Mouse (Mus musculus): ENCODE results near the gene Il12rb1. TPM values are rescaled to one million over a fixed set of nuclear protein-coding genes. Genes with fewer than 3 reads are reported as not detected.

The Il12rb1 gene
- polyA plus RNA-seq (2012; rRNA removed), result 48.6 and 53.4 TPM in 2 replicates

DNA sequence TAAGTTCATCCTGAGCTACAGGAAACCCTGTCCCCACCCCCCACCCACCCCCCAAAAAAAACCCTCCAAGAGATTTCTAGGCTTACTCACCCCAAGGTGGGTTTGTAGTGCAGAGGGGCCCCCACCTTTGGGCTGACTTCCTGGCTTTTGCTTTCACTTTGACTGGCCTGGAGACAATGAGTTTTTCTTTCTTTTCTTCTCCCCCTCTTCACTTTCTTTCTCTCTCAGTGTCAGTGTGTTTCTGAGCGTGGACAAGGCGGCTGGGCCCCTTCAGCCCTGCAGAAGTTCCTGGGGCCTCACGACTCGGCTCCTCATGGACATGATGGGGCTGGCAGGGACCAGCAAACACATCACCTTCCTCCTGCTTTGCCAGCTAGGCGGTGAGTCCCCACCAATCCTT, at the start of gene Il12rb1:
Gene Il12rb1 (plus strand): TSS at position 211 of the 400 bp plus-strand sequence.
- 1% methylated on average over 5 of the region's 5 CpGs for WGBS
- H3K27me3 ChIP-seq (ENCODE audit: control insufficient read depth, insufficient read depth, low read length), result no peaks in the 10 kb centered on the region
- H3K27ac ChIP-seq (ENCODE audit: control insufficient read depth, insufficient read depth, low read length), result peak within 1 kb of the TSS; percentile 85
- peak; percentile 62 for DNase-seq
- peaks cover 83% of the 10 kb centered on the region for H3K4me1 ChIP-seq (replicated peaks; ENCODE audit: control insufficient read depth, insufficient read depth, low read length)
- TF ChIP-seq CTCF (IDR thresholded peaks at IDR 0.05; ENCODE audit: borderline replicate concordance, control insufficient read depth, extremely low read depth, insufficient read depth, low read length, poor library complexity) (no peak), POLR2A (IDR thresholded peaks at IDR 0.05; ENCODE audit: control insufficient read depth, extremely low read depth, insufficient read depth, low read length, poor library complexity) (no peak)
- peak within 1 kb of the TSS; percentile 47 for H3K4me3 ChIP-seq (ENCODE audit: control insufficient read depth, insufficient read depth, low read length)
- 0 out of 2 replicates have a peak, but pooled peaks cover 3% of the 10 kb centered on the region for H3K36me3 ChIP-seq (ENCODE audit: control insufficient read depth, insufficient read depth, low read length)

DNA sequence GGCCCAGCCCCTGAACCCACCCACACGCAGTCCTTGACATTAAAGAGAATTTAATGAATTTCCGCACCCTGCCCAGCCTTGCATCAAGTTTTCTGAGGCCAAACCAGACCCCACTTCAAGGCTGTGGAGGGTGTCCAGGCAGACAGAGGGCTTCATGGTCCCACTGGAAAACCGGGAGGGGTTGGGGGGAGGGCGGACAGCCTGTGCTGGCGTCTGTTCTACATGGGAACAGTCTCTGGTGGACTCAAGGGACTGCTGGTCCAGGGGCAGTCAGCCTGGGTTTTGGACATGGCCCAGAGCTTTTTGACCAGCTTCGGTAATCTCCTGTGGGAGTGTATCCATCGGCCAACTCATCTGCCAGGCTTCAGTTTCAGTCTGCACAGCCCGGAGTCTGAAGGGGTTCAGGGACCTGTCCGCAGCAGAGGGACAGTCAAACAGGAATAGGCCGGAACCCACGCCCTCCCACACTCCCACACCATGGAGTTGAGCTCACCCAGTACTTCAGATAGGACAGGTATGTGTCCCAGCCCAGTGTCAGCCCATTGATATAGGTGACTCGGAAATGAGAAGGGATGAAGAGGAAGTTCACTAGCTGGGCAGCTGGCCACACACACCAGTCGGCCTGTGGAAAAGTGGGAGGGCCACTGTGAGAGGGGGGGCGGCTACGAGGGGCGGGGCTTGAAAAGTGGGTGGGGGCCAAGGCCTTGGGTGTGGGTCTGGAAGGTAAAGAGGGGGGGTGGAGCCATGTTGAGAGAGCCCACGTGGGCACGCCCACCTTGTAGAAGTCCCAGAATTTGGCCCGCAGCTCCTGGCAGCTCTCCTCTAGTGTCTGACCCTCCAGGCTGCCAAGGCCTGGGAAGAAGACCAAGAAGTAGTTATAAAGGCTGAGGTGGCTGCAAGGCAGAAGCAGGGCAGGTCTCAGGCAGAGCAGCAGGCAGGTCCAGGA, 49.4 kb upstream of the Il12rb1 start:
- H3K4me1 ChIP-seq (replicated peaks; ENCODE audit: control insufficient read depth, insufficient read depth, low read length), result peaks cover 23% of the 10 kb centered on the region
- no peak for DNase-seq
- H3K27me3 ChIP-seq (ENCODE audit: control insufficient read depth, insufficient read depth, low read length), result no peaks in the 10 kb centered on the region
- no peak overlapping the region for H3K27ac ChIP-seq (ENCODE audit: control insufficient read depth, insufficient read depth, low read length)
- H3K4me3 ChIP-seq (ENCODE audit: control insufficient read depth, insufficient read depth, low read length), result no peak overlapping the region
- 89% methylated on average over 19 of the region's 19 CpGs for WGBS
- TF ChIP-seq CTCF (IDR thresholded peaks at IDR 0.05; ENCODE audit: borderline replicate concordance, control insufficient read depth, extremely low read depth, insufficient read depth, low read length, poor library complexity) (no peak), POLR2A (IDR thresholded peaks at IDR 0.05; ENCODE audit: control insufficient read depth, extremely low read depth, insufficient read depth, low read length, poor library complexity) (no peak)
- no peaks in the 10 kb centered on the region for H3K36me3 ChIP-seq (ENCODE audit: control insufficient read depth, insufficient read depth, low read length)

DNA sequence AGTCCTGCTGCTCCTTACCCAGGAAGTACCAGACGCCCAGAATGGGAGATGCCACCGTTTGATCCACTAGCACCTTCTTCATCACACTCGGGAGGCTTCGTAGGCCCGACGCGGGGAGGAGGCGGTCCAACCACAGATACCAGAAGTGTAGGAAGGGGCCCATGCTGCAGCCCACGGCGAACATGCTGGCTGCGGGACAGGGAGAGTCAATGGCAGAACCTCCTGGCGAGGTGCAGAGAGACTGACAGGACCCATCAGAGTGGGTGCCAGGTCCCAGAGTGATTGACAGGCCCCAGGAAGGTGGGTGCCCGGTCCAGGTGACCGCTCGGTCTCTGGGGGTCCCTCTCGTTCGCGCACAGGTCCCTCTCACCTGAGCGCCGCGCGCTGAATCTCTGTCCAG, 47.9 kb upstream of the Il12rb1 start:
- Histone ChIP-seq H3K36me3 (ENCODE audit: control insufficient read depth, insufficient read depth, low read length) (no peaks in the 10 kb centered on the region), H3K4me3 (ENCODE audit: control insufficient read depth, insufficient read depth, low read length) (peak overlapping the region; percentile 64), H3K4me1 (replicated peaks; ENCODE audit: control insufficient read depth, insufficient read depth, low read length) (peaks cover 19% of the 10 kb centered on the region), H3K27me3 (ENCODE audit: control insufficient read depth, insufficient read depth, low read length) (no peaks in the 10 kb centered on the region), H3K27ac (ENCODE audit: control insufficient read depth, insufficient read depth, low read length) (no peak overlapping the region)
- TF ChIP-seq POLR2A (IDR thresholded peaks at IDR 0.05; ENCODE audit: control insufficient read depth, extremely low read depth, insufficient read depth, low read length, poor library complexity) (no peak), CTCF (IDR thresholded peaks at IDR 0.05; ENCODE audit: borderline replicate concordance, control insufficient read depth, extremely low read depth, insufficient read depth, low read length, poor library complexity) (no peak)
- DNase-seq, result no peak
- under 1% methylated on average over 22 of the region's 22 CpGs for WGBS

DNA sequence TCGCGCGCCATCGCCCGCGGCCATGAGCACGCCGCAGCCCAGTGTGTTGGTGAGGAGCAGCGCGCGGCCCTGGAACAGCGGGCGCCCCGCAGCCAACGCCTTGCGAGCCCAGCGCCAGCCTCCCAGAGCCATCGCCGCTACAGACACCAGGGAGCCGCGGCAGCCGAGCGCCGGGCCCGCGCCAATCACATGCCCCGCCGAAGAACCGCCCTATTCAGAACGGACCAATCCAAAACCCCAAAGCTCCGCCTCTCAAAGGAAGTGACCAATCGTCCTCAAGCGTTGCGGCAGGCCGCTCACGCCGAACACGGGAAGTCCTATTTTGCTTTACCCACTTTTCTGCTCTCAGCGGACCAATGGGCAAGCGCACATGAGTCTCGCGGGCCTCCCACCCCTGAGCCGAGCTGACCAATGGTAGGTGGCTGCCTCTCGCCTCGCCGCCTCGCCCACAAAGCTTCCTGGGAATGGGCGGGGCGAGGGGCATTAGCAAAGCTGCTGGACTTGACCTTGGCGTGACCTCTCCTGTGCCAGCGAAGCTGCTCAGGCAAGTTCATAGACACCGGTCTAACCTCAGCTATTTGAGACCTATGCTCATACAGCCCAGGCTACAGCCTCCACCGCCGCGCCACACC, 47.4 kb upstream of the Il12rb1 start, which contains the start of gene Mpv17l2:
Gene Mpv17l2 (minus strand): TSS at position 172 of the 632 bp plus-strand sequence.
- no peaks in the 10 kb centered on the region for H3K27me3 ChIP-seq (ENCODE audit: control insufficient read depth, insufficient read depth, low read length)
- peaks cover 17% of the 10 kb centered on the region for H3K4me1 ChIP-seq (replicated peaks; ENCODE audit: control insufficient read depth, insufficient read depth, low read length)
- under 1% methylated on average over 55 of the region's 55 CpGs for WGBS
- peak within 1 kb of the TSS; percentile 64 for H3K4me3 ChIP-seq (ENCODE audit: control insufficient read depth, insufficient read depth, low read length)
- no peaks in the 10 kb centered on the region for H3K36me3 ChIP-seq (ENCODE audit: control insufficient read depth, insufficient read depth, low read length)
- TF ChIP-seq CTCF (IDR thresholded peaks at IDR 0.05; ENCODE audit: borderline replicate concordance, control insufficient read depth, extremely low read depth, insufficient read depth, low read length, poor library complexity) (peak; percentile 34; the same call in 1 of the 2 replicates), POLR2A (IDR thresholded peaks at IDR 0.05; ENCODE audit: control insufficient read depth, extremely low read depth, insufficient read depth, low read length, poor library complexity) (peak; percentile 80)
- H3K27ac ChIP-seq (ENCODE audit: control insufficient read depth, insufficient read depth, low read length), result no peak within 1 kb of the TSS
- DNase-seq, result peak; percentile 96

DNA sequence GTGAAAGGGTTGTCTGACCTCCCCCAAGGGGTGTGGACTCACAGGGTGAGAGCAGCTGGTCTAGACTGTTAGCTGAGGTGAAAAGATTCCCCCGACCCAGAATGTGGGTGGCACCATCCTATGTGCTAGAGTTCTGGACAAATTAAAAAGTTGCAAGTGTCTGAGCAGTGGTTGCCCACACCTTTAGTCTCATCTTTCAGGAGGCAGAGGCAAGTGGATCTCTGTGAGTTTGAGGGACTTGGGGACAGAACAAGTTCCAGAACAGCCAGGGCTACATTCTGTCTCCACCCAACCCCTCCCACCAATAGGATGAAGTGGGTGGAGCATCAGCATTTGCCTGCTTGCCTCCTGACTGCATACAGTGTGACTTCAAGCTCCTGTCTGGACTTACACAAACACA, 46.1 kb upstream of the Il12rb1 start:
- Histone ChIP-seq H3K27ac (ENCODE audit: control insufficient read depth, insufficient read depth, low read length) (no peak overlapping the region), H3K4me3 (ENCODE audit: control insufficient read depth, insufficient read depth, low read length) (no peak overlapping the region), H3K4me1 (replicated peaks; ENCODE audit: control insufficient read depth, insufficient read depth, low read length) (peaks cover 26% of the 10 kb centered on the region), H3K36me3 (ENCODE audit: control insufficient read depth, insufficient read depth, low read length) (no peaks in the 10 kb centered on the region), H3K27me3 (ENCODE audit: control insufficient read depth, insufficient read depth, low read length) (no peaks in the 10 kb centered on the region)
- no peak for DNase-seq
- TF ChIP-seq POLR2A (IDR thresholded peaks at IDR 0.05; ENCODE audit: control insufficient read depth, extremely low read depth, insufficient read depth, low read length, poor library complexity), result no peak
- 47% methylated on average over 1 of the region's 1 CpGs for WGBS

DNA sequence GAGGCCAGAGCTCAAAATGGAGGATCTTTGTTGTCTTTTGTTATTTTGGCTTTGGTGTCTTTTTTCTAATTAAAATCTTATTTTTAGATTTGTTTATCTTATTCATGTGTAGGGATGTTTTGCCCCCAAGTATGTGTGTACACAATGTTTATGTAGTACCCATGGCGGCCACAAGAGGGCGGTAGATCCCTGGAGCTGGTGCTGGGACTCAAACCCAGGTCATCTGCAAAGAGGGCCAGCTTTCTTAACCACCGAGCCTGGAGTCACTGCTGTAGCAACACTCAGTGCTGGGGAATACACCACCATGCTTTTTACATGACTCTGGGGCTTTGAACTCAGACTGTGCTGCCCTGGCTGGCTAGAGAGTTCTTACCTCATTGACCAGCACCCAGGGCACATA, 44.9 kb upstream of the Il12rb1 start:
- Histone ChIP-seq H3K27ac (ENCODE audit: control insufficient read depth, insufficient read depth, low read length) (no peak overlapping the region), H3K27me3 (ENCODE audit: control insufficient read depth, insufficient read depth, low read length) (no peaks in the 10 kb centered on the region), H3K4me1 (replicated peaks; ENCODE audit: control insufficient read depth, insufficient read depth, low read length) (peaks cover 28% of the 10 kb centered on the region), H3K36me3 (ENCODE audit: control insufficient read depth, insufficient read depth, low read length) (no peaks in the 10 kb centered on the region), H3K4me3 (ENCODE audit: control insufficient read depth, insufficient read depth, low read length) (no peak overlapping the region)
- peak; percentile 77 for DNase-seq
- WGBS, result 5% methylated on average over 3 of the region's 3 CpGs
- TF ChIP-seq POLR2A (IDR thresholded peaks at IDR 0.05; ENCODE audit: control insufficient read depth, extremely low read depth, insufficient read depth, low read length, poor library complexity), result no peak
- peak; percentile 81; the same call in 1 of the 2 replicates for TF ChIP-seq CTCF (IDR thresholded peaks at IDR 0.05; ENCODE audit: borderline replicate concordance, control insufficient read depth, extremely low read depth, insufficient read depth, low read length, poor library complexity)

Measured in thymus, adult 2 months (tissue).